In the genomic region with DNA sequence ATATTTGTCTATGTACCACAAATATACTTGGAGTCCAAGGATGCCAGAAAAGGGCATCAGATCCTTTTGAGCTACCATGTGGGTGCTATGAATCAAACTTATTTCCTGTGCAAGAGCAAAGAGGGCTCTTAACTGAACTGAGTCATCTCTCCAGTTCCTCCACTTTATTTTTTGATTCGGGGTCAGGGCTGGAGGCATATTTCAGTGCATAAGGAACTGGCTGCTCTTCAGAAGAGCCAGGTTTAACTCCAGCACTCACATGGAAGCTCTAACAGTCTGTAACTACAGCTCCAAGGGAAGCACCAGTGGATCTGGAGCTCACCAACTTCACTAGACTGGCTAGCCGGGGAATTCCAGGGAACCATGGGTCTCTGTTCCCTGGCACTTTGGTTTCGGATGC, we compare ENCODE assay signal across 27 mouse cellular contexts. TPM values are rescaled to one million over a fixed set of nuclear protein-coding genes. Genes with fewer than 3 reads are reported as not detected.
DNase-seq lines count a peak whose midpoint lies in the region; ATAC-seq and TF ChIP-seq lines count a peak whose summit lies in the region.
"Had no signal": no experiment of that assay in that cellular context is flagged by ENCODE, and none has a peak within 500 bp of the region (broad histone marks: within the 10 kb centered on the region; RNA-seq: fewer than 3 reads in every experiment).

No protein-coding gene starts in this region.

- no peak for TF ChIP-seq POLR2A in liver, adult 2 months (IDR thresholded peaks at IDR 0.05; ENCODE audit: extremely low read depth, insufficient read depth, low read length)

- no peak overlapping the region for H3K4me3 ChIP-seq in liver, adult 2 months (ENCODE audit: insufficient read depth, low read depth, low read length)
- no peak overlapping the region for H3K4me3 ChIP-seq in liver, embryonic 11.5 days (ENCODE audit: low read depth, low read length)
- H3K4me3 ChIP-seq: embryonic facial prominence, embryonic 15.5 days; hindbrain, embryonic 13.5 days; left cerebral cortex, adult 2 months had no signal

- WGBS in liver, adult 2 months: 89% methylated on average over 3 of the region's 3 CpGs
- 82% methylated on average over 3 of the region's 3 CpGs for WGBS in liver, embryonic 11.5 days

- H3K27me3 ChIP-seq in liver, adult 2 months (ENCODE audit: control insufficient read depth, insufficient read depth, low read length): no peaks in the 10 kb centered on the region
- H3K27me3 ChIP-seq in liver, embryonic 11.5 days (replicated peaks; ENCODE audit: control insufficient read depth, insufficient read depth, low read length): no peaks in the 10 kb centered on the region
- H3K27me3 ChIP-seq: embryonic facial prominence, embryonic 15.5 days; hindbrain, embryonic 13.5 days had no signal

- no peak overlapping the region for H3K27ac ChIP-seq in liver, adult 2 months (replicated peaks; ENCODE audit: insufficient read depth, low read depth, low read length)
- H3K27ac ChIP-seq in liver, embryonic 11.5 days (ENCODE audit: low read depth, low read length): no peak overlapping the region
- H3K27ac ChIP-seq: embryonic facial prominence, embryonic 15.5 days; hindbrain, embryonic 13.5 days; left cerebral cortex, adult 2 months had no signal

- H3K4me1 ChIP-seq in liver, adult 2 months (ENCODE audit: control insufficient read depth, insufficient read depth, low read length): no peaks in the 10 kb centered on the region
- peaks cover 2% of the 10 kb centered on the region; the same call in 1 of the 2 replicates for H3K4me1 ChIP-seq in liver, embryonic 11.5 days (replicated peaks; ENCODE audit: control insufficient read depth, insufficient read depth, low read length)
- H3K4me1 ChIP-seq: hindbrain, embryonic 13.5 days had no signal

- peak; percentile 15 for DNase-seq in liver, adult 2 months (ENCODE audit: extremely low read depth, low read depth, low spot score)
- DNase-seq in liver, embryonic 11.5 days (ENCODE audit: low spot score): no peak
- DNase-seq in 416B (ENCODE audit: low read depth): peak; percentile 84
- peak; percentile 52 for DNase-seq in NIH3T3 (ENCODE audit: low read depth)
- DNase-seq in brain, adult 2 months (ENCODE audit: low read depth, low spot score): peak; percentile 48
- DNase-seq in cerebellum, adult 9-11 months: no peak
- DNase-seq in natural killer cell, adult 2 months (ENCODE audit: low spot score in 2 of 2): no peak
- DNase-seq: cerebellum, adult 11-12 months; cerebellum, postnatal 25 days; embryo, embryonic 11 days; gastrocnemius, postnatal 14 days; heart, postnatal 10 days; kidney, adult 9 months; kidney, postnatal 4 days; layer of hippocampus, adult 9-11 months; left cerebral cortex, postnatal 4 days; liver; midbrain, embryonic 14.5 days; right cerebral cortex, postnatal 14 days; spleen, adult 18-20 months; thymus, postnatal 25 days had no signal

- H3K36me3 ChIP-seq in liver, adult 2 months (ENCODE audit: control insufficient read depth, insufficient read depth, low read length): no peaks in the 10 kb centered on the region
- no peaks in the 10 kb centered on the region for H3K36me3 ChIP-seq in liver, embryonic 11.5 days (ENCODE audit: control insufficient read depth, insufficient read depth, low read length)
- H3K36me3 ChIP-seq: embryonic facial prominence, embryonic 15.5 days; G1E; hindbrain, embryonic 13.5 days had no signal

- H3K9ac ChIP-seq in liver, adult 2 months (ENCODE audit: low read depth, low read length): no peak overlapping the region
- H3K9ac ChIP-seq in liver, embryonic 11.5 days (ENCODE audit: low read depth, low read length): no peak overlapping the region
- H3K9ac ChIP-seq: embryonic facial prominence, embryonic 15.5 days; hindbrain, embryonic 13.5 days had no signal

- H3K79me2 ChIP-seq in liver, adult 2 months (ENCODE audit: control insufficient read depth, insufficient read depth, low read length): peaks cover 6% of the 10 kb centered on the region; the same call in 1 of the 2 replicates

- TF ChIP-seq CTCF in liver, adult 2 months (IDR thresholded peaks at IDR 0.05; ENCODE audit: low read depth, low read length): no peak

- no peak overlapping the region for H3K4me2 ChIP-seq in liver, embryonic 11.5 days
- H3K4me2 ChIP-seq: embryonic facial prominence, embryonic 15.5 days; hindbrain, embryonic 13.5 days had no signal

- no peak for ATAC-seq in liver, embryonic 11.5 days (replicated peaks; ENCODE audit: low FRiP score)
- no peak for ATAC-seq in activated CD4-positive, CD25-positive, alpha-beta regulatory T cell, adult 4 months
- ATAC-seq: inflammation-experienced regulatory T-cells, adult 6 months had no signal

- no peaks in the 10 kb centered on the region for H3K9me3 ChIP-seq in liver, embryonic 11.5 days (ENCODE audit: control insufficient read depth, low read length)
- H3K9me3 ChIP-seq: embryonic facial prominence, embryonic 15.5 days; G1E; hindbrain, embryonic 13.5 days had no signal

RNA-seq across cellular contexts. Expression of gene Glg1, which starts 21.7 kb away (rescaled TPM):
- 13.5 and 18.1 TPM in 2 replicates for total RNA-seq in liver, adult 2 months (2014; rRNA removed)
- 10.1 and 12.0 TPM in 2 replicates for polyA plus RNA-seq in liver, adult 2 months (2012; rRNA removed)
- polyA plus RNA-seq in liver, embryonic 11.5 days (2014; fragmentation: Nextera tagmentation; extraction: Ambion mirVana): 36.4 and 40.1 TPM in 2 replicates
- polyA plus RNA-seq in activated CD4-positive, CD25-positive, alpha-beta regulatory T cell, adult 4 months (2017; shearing (Covaris generic)): 10 to 100 TPM; 28.3 to 28.7 TPM

Comparison
In these comparisons a context has a peak if more than half of its experiments do, and no peak if none do; other contexts are left out.
1. DNase-seq: peak in liver, adult 2 months (single experiment), 416B (single experiment), NIH3T3 (single experiment) and brain, adult 2 months (single experiment); none in liver, embryonic 11.5 days (single experiment), cerebellum, adult 9-11 months (single experiment) and natural killer cell, adult 2 months (0 of 2).